Mouse (Mus musculus): ENCODE measurements around the gene Gm10134.

The Gm10134 gene

GRCm38 (mm10) chr2:28532938-28533771, 27.3 kb downstream of the Gm10134 start:
- peak; percentile 87 for DNase-seq (ENCODE audit: low spot score)

GRCm38 (mm10) chr2:28533901-28534435, 28.1 kb downstream of the Gm10134 start:
- DNase-seq (ENCODE audit: low spot score), result no peak

DNA sequence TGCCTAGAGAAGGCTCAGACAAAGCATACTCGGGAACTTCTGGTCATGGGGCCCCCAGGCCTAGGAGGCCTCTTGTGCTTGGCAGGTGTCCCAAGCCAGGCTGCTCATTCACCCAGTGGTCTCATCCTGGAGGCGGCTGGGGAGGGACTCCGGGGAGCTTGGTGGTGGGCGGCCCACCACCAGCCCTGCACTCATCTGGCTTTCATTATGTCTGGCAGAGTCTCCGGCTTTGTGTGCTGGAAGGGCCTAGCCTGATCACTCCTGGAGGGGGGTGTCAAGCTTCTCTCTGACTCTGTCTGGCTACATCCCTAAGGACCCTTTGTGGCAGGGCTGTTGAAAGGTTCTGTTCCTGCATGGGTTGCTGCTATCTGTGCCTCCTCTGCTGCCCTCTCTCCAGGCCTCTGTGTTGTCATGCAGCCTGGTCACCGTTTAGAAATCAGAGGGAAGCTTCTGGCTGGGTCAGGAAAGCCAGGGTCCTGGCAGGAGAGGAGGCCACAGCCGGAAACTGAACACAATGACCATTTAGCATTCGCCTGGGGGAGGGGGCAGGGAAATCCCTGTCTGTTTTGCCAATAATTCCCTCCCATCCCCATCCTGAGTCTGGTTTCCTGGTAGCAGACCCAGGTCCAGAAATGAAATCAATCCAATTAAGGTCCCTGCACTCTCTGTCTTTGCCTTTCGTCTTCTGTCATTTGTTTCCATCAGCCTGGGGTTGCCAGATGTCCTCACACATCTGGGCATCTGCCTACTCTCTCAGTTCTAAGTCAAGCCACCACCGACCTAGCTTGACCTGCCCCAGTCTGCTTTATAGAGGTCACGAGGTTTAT, 28.8 kb downstream of the Gm10134 start:
- no peak for DNase-seq (ENCODE audit: low spot score)

DNA sequence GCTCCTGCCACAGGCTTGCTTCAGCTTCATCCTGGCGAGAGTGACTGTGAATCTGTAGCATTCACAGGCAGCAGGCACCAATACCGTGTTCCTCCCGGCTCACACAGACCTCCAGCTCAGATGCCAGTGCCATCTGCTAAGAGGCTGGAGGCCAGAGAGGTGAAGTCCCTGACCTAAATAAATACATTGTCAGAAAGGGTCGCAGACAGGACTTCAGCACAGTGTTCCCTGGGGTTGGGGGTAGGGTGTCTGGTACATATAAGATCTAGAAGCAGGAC, 29.3 kb downstream of the Gm10134 start:
- DNase-seq (ENCODE audit: low spot score), result no peak

DNA sequence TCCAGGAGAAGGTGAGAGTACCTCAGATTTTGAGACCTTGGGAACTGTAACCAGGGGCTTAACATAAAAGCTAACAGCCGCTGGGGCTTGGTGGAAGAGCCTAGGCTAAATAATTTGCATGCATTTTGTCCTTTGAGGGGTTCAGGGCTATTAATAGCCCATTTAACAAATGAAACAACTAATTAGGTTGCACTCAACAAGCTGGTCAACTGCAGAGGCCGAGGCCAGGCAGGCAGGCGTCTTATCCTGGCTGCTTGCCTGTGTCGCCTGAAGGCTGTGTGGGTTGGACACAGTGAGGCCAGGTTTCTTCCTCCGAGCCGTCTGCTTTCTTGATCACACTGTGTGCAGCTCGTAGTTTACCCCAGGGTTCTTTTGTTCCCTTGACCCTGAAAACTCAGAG, 29.8 kb downstream of the Gm10134 start:
- DNase-seq (ENCODE audit: low spot score), result peak; percentile 47

DNA sequence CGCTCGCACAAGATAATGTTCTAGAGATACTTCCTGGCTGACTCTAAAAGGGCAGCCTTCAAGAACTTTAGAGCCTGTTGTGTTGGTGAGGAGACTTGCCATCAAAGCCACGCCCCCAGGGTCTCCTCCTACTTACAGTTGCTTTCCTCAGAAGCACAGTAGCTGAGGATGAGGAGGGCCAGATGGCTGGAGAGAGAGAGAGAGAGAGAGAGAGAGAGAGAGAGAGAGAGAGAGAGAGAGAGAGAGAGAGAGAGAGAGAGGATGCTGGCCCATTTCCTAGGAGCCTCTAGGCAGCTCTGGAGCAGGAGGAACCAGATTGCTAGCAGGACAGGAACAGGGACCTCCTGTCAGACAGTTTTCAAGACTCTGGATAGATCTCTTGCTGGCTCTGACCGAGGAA, 30.3 kb downstream of the Gm10134 start:
- DNase-seq (ENCODE audit: low spot score), result no peak

DNA sequence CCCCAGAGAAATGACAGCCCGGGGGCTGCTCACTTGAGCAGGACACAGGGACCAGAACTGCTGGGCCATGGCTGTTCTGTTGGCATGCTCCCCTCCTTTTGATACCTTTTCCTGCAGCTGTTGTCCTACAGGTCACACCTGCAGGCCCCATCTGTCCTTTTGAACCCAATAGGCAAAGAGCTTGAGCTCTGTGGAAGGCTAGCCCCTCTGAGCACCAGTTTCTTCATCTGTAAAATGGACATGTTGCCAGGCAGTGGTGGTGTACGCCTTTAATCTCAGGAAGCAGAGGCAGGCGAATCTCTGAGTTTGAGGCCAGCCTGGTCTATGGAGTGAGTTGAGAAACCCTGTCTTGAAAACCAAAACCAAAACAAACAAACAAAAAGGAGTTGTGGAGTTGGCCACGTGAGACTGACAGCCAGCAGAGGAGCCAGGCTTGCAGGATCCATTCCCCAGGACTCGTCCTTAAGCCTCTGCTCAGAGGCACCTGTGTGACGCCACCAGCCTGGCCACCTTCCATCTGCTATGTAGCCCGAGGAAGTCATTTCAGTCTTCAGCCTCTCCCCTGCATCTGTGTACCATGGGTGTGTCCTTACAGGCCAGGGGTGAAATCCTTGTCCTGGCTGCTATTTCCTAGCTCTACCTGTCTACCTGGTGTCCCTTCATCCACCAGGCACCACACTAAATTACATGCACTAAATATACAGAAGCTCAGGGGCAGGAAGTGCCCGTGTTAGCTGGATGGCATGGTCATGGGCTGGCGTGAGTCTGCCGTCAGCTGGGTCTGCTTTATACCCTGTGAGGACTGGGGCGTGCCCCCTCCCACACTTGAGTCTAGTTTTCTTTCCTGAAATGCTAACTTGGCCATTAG, 31.1 kb downstream of the Gm10134 start:
- no peak for DNase-seq (ENCODE audit: low spot score)

GRCm38 (mm10) chr2:28537634-28537920, 31.7 kb downstream of the Gm10134 start:
- DNase-seq (ENCODE audit: low spot score), result no peak

DNA sequence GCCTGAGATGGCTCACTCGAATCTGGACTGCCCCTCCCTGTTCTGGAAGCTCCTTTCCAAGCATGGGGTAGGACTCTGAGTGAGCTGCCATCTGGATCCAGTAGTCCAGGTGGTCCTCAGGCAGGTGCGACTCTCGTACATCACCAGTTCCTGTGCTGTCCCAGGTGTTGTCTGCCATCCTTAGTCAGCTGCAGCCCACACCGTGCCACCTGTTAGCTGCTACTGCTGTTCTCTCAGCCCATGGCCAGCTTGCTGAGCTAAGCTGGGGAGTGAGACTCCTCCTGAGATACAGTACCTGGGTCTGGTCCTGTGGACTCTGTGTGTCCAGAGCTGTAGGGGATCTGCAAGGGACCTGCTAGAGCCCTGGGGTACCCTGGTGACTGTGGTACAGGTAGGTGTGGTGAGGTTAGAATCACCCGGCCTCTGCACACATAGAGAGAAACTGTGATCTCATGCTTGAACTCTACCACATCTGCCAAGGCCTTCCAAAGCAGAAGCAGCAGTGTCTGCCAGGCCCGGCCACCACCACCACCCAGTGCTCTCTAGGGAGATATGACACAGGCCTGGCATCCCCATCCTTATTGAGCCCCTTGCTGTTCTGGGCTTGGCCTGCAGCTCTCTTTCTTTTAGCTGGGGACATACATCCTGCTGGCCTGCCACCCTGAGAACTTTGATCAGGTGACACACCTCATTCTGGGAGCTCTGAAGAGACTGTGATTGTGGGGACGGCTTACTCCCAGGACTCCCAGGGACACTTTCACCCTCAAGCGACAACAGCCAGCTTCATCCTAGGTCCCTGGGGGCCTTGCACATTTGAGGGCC, 32.3 kb downstream of the Gm10134 start:
- no peak for DNase-seq (ENCODE audit: low spot score)

DNA sequence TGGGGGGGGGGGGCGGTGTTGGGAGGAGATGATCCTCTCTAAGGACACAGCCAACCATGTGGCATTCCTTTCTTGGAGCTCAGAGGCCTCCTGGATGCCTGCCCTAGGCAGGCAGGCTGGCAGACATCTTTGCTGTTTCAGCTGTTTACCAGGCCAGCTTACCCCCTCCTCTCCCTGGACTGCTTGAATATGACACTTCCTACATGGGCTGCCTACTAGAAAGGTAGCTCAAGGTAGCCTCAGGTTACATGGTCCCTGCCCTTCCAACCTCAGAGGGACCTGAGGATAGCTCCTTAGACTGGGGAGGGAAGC, 32.9 kb downstream of the Gm10134 start:
- DNase-seq (ENCODE audit: low spot score), result no peak

- DNase-seq (ENCODE audit: low spot score), result peak; percentile 39
Observed at GRCm38 (mm10) chr2:28539206-28539605, 33.3 kb downstream of the Gm10134 start.

DNA sequence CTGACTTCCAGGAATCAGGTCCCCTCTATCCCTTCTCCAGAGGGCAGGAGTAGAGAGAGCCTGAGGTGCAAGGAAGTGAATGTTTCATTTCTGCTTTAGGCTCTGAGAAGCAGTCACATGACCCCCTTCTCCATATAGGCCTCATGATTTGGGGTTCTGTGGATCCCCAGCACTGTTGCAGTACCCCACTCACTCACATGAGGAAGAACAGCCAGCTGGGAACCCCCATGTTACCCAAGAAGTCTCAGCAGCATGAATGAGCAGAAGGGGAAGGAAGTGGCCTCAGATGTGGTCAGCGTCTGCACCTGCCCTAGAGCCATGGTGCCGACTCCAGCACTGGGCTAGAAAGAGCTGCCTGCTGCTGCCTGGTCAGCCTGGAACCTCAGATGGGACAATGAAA, 34.1 kb downstream of the Gm10134 start:
- DNase-seq (ENCODE audit: low spot score), result no peak

- no peak for DNase-seq (ENCODE audit: low spot score)
Observed at GRCm38 (mm10) chr2:28540587-28541227, 34.8 kb downstream of the Gm10134 start.

- DNase-seq (ENCODE audit: low spot score), result no peak
Observed at GRCm38 (mm10) chr2:28543894-28544293, 38.0 kb downstream of the Gm10134 start.

DNA sequence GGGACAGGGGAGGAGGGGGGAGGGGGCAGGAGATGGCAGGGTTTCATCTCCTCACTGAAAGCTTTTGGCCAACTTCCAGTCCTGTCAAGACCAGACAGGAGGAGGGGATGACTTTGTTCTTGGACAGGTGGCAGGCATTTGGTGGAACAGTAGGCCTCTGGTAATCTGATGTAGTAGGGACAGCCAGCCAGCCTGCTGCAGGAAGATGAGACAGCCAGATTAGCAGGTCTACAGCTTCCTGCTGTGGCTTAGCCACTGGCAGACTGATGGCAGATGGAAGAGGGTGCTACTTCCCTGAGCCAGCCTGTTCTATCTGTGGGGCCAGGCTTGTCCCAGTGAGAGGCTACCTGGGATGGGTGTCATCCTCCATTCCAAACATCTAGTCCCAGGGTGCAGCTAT, 40.1 kb downstream of the Gm10134 start:
- DNase-seq (ENCODE audit: low spot score), result no peak

- DNase-seq (ENCODE audit: low spot score), result no peak
Observed at GRCm38 (mm10) chr2:28546560-28546959, 40.7 kb downstream of the Gm10134 start.

- peak; percentile 81 for DNase-seq (ENCODE audit: low spot score)
Observed at GRCm38 (mm10) chr2:28547237-28548172, 41.6 kb downstream of the Gm10134 start.

- DNase-seq (ENCODE audit: low spot score), result no peak
Observed at GRCm38 (mm10) chr2:28549157-28549556, 43.3 kb downstream of the Gm10134 start.

- DNase-seq (ENCODE audit: low spot score), result no peak
Observed at GRCm38 (mm10) chr2:28552301-28552700, 46.4 kb downstream of the Gm10134 start.
